Mouse (Mus musculus): ENCODE measurements at regions not wholly inside any gene's neighbourhood (a gene's known extent, or its start where the extent isn't known, plus 50 kb on each side); places are given as distances from the start of the nearest gene placed in this dataset.
"Not testable (repeated sequence)": the region's sequence is repeated elsewhere in the genome, so short reads cannot be mapped to it uniquely, and the experiment has no call there.

- H3K27me3 ChIP-seq, result no peaks in the 10 kb centered on the region
- H3K9ac ChIP-seq, result no peak overlapping the region
- ATAC-seq (ENCODE audit: low FRiP score), result peak; percentile 74
- WGBS, result 56% methylated on average over 4 of the region's 4 CpGs
- H3K9me3 ChIP-seq, result no peaks in the 10 kb centered on the region
- no peak overlapping the region for H3K4me2 ChIP-seq
- H3K27ac ChIP-seq, result no peak overlapping the region
- H3K4me1 ChIP-seq (replicated peaks), result no peaks in the 10 kb centered on the region
- no peak overlapping the region for H3K4me3 ChIP-seq
- H3K36me3 ChIP-seq, result no peaks in the 10 kb centered on the region
Observed at GRCm38 (mm10) chr12:62631888-62632490, 1109.0 kb downstream of the Lrfn5 start.

- H3K4me1 ChIP-seq (replicated peaks), result no peaks in the 10 kb centered on the region
- 56% methylated on average over 1 of the region's 1 CpGs for WGBS
- H3K36me3 ChIP-seq, result no peaks in the 10 kb centered on the region
- H3K4me3 ChIP-seq, result no peak overlapping the region
- H3K4me2 ChIP-seq, result no peak overlapping the region
- H3K27ac ChIP-seq, result no peak overlapping the region
- H3K9me3 ChIP-seq, result no peaks in the 10 kb centered on the region
- no peaks in the 10 kb centered on the region for H3K27me3 ChIP-seq
- peak; percentile 59; the same call in 1 of the 2 replicates for ATAC-seq (ENCODE audit: low FRiP score)
- no peak overlapping the region for H3K9ac ChIP-seq
Observed at GRCm38 (mm10) chr12:62664602-62665001, 1141.7 kb downstream of the Lrfn5 start.

- not testable (repeated sequence) for H3K4me3 ChIP-seq; H3K36me3 ChIP-seq; H3K9me3 ChIP-seq; H3K27me3 ChIP-seq; H3K4me2 ChIP-seq; H3K27ac ChIP-seq; ATAC-seq (ENCODE audit: low FRiP score); H3K9ac ChIP-seq; H3K4me1 ChIP-seq (replicated peaks)
- WGBS, result 58% methylated on average over 1 of the region's 1 CpGs
Observed at GRCm38 (mm10) chr12:62707198-62707597, 1184.2 kb downstream of the Lrfn5 start.
